Mouse (Mus musculus) kidney, adult 18-20 months (tissue): ENCODE measurements at regions not wholly inside any gene's neighbourhood (a gene's known extent, or its start where the extent isn't known, plus 50 kb on each side); places are given as distances from the start of the nearest gene placed in this dataset.

Experiments
- DNase-seq: peaks from one replicate; pipeline ENCODE4 v3.0.0; 2021

- DNase-seq = no peak
These were observed 77.5 kb upstream of the Tiam2 start for GRCm38 (mm10) chr17:3248875-3249274.

GRCm38 (mm10) chr17:3249320-3249719 lies 77.1 kb upstream of the Tiam2 start:
- no peak for DNase-seq

- DNase-seq = no peak
These were observed 75.2 kb upstream of the Tiam2 start for GRCm38 (mm10) chr17:3251176-3251575.

GRCm38 (mm10) chr17:3251966-3252365 lies 74.4 kb upstream of the Tiam2 start:
- no peak for DNase-seq

GRCm38 (mm10) chr17:3253508-3254176 lies 72.7 kb upstream of the Tiam2 start:
- DNase-seq = peak; percentile 62

GRCm38 (mm10) chr17:3256765-3257164 lies 69.6 kb upstream of the Tiam2 start:
- DNase-seq = no peak

- no peak for DNase-seq
These were observed 67.4 kb upstream of the Tiam2 start for GRCm38 (mm10) chr17:3258811-3259510.

GRCm38 (mm10) chr17:3260796-3261195 lies 65.6 kb upstream of the Tiam2 start:
- no peak for DNase-seq

GRCm38 (mm10) chr17:3273108-3274091 lies 53.0 kb upstream of the Tiam2 start:
- peak; percentile 83 for DNase-seq

- DNase-seq = no peak
These were observed 51.7 kb upstream of the Tiam2 start for GRCm38 (mm10) chr17:3274449-3275285.
